Mouse (Mus musculus) retina, adult 2 months (tissue): Measurements from ENCODE around the gene Dnajb4.

Source experiments
- DNase-seq: peaks from one replicate; pipeline ENCODE4 v3.0.0-alpha.2; 2012; ENCODE audit warnings: low read depth, low spot score

The Dnajb4 gene

GRCm38 (mm10) chr3:152171862-152172261 lies 38.2 kb downstream of the Dnajb4 start:
- DNase-seq, result no peak

GRCm38 (mm10) chr3:152171236-152171635 lies 38.9 kb downstream of the Dnajb4 start:
- DNase-seq, result no peak

- DNase-seq, result no peak
These were observed 39.7 kb downstream of the Dnajb4 start for GRCm38 (mm10) chr3:152170407-152170806.

- no peak for DNase-seq
These were observed 42.1 kb downstream of the Dnajb4 start for GRCm38 (mm10) chr3:152168007-152168406.

- DNase-seq, result no peak
These were observed 43.2 kb downstream of the Dnajb4 start for GRCm38 (mm10) chr3:152166699-152167451.

GRCm38 (mm10) chr3:152166099-152166423 lies 44.0 kb downstream of the Dnajb4 start, which contains the start of gene Gipc2:
Gipc2 (minus strand) TSS chr3:152166230.
- no peak for DNase-seq

- DNase-seq, result no peak
These were observed 44.6 kb downstream of the Dnajb4 start for GRCm38 (mm10) chr3:152165351-152166098.

- DNase-seq, result no peak
These were observed 45.1 kb downstream of the Dnajb4 start for GRCm38 (mm10) chr3:152165014-152165350.

- no peak for DNase-seq
These were observed 46.8 kb downstream of the Dnajb4 start for GRCm38 (mm10) chr3:152163320-152163719.

- no peak for DNase-seq
These were observed 49.5 kb downstream of the Dnajb4 start for GRCm38 (mm10) chr3:152160607-152161006.

- DNase-seq, result no peak
These were observed 50.8 kb downstream of the Dnajb4 start for GRCm38 (mm10) chr3:152159321-152159720.

GRCm38 (mm10) chr3:152158344-152159291 lies 51.5 kb downstream of the Dnajb4 start:
- no peak for DNase-seq

- DNase-seq, result no peak
These were observed 53.1 kb downstream of the Dnajb4 start for GRCm38 (mm10) chr3:152156816-152157496.

- no peak for DNase-seq
These were observed 54.7 kb downstream of the Dnajb4 start for GRCm38 (mm10) chr3:152155296-152155948.

GRCm38 (mm10) chr3:152154095-152154494 lies 56.0 kb downstream of the Dnajb4 start:
- DNase-seq, result no peak

- no peak for DNase-seq
These were observed 57.0 kb downstream of the Dnajb4 start for GRCm38 (mm10) chr3:152153152-152153551.

- no peak for DNase-seq
These were observed 57.7 kb downstream of the Dnajb4 start for GRCm38 (mm10) chr3:152152483-152152804.

- DNase-seq, result no peak
These were observed 58.2 kb downstream of the Dnajb4 start for GRCm38 (mm10) chr3:152151725-152152482.

GRCm38 (mm10) chr3:152149863-152150262 lies 60.2 kb downstream of the Dnajb4 start:
- DNase-seq, result no peak

- DNase-seq, result no peak
These were observed 60.7 kb downstream of the Dnajb4 start for GRCm38 (mm10) chr3:152149449-152149848.
